Mouse (Mus musculus): ENCODE data around the gene Tubb2a. TPM values are rescaled to one million over a fixed set of nuclear protein-coding genes. Genes with fewer than 3 reads are reported as not detected.

Tubb2a gene
- total and polyA plus RNA-seq, 3 experiments, result 38.8 to 55.9 TPM; not detected in 1

DNA sequence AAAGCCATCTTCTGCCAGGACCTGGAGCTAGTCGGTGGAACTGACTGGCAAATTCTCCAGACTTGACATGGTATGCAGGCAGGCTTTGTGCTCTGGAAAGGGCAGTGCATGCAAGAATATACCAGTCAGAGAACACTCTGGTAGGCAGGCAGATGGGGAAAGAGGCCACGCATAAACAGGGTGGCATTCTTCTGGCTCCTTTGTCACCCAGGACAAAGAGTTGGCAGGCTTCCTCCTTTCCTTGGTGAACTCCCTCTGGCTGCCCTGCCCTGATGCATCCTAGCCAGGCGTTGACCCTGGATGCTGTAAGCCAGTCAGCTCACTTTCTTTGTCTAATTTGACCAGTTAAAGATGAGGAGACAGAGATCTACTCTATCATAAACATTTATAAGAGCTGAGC is 19.3 kb upstream of the Tubb2a start:
- H3K27me3 ChIP-seq (ENCODE audit: control insufficient read depth in 1 of 2, insufficient read depth in 2 of 2, low read length in 2 of 2), result no peaks in the 10 kb centered on the region
- no peaks in the 10 kb centered on the region for H3K79me2 ChIP-seq (ENCODE audit: control insufficient read depth, insufficient read depth, low read length, poor library complexity)
- H3K9me3 ChIP-seq (replicated peaks; ENCODE audit: insufficient read depth, low read length), result no peaks in the 10 kb centered on the region
- no peak for TF ChIP-seq E2F4 (IDR thresholded peaks at IDR 0.05; ENCODE audit: borderline replicate concordance, low read depth, low read length)
- TF ChIP-seq POLR2A (IDR thresholded peaks at IDR 0.05; ENCODE audit: control insufficient read depth in 1 of 2, insufficient read depth in 1 of 2, low read depth in 1 of 2, low read length in 2 of 2, poor library complexity in 1 of 2), result no peak
- no peak for TF ChIP-seq USF1 (IDR thresholded peaks at IDR 0.05; ENCODE audit: low read depth, low read length)
- TF ChIP-seq GATA1 (IDR thresholded peaks at IDR 0.05; ENCODE audit: low read depth, low read length), result no peak
- no peak for TF ChIP-seq UBTF (IDR thresholded peaks at IDR 0.05; ENCODE audit: borderline replicate concordance, insufficient read depth, low read depth, low read length)
- no peak for TF ChIP-seq MYB (IDR thresholded peaks at IDR 0.05; ENCODE audit: low read depth, low read length)
- TF ChIP-seq MAFK (IDR thresholded peaks at IDR 0.05; ENCODE audit: borderline replicate concordance, low read depth, low read length), result no peak
- no peak for TF ChIP-seq TAL1 (IDR thresholded peaks at IDR 0.05; ENCODE audit: low read length)
- TF ChIP-seq KAT2A (conservative IDR thresholded peaks at IDR 0.05; ENCODE audit: low read depth, low read length), result no peak
- TF ChIP-seq ELF1 (IDR thresholded peaks at IDR 0.05; ENCODE audit: low read depth, low read length), result no peak
- no peak for TF ChIP-seq MXI1 (IDR thresholded peaks at IDR 0.05; ENCODE audit: low read depth, low read length)
- TF ChIP-seq TCF12 (IDR thresholded peaks at IDR 0.05; ENCODE audit: low read depth, low read length), result no peak
- TF ChIP-seq BHLHE40 (IDR thresholded peaks at IDR 0.05; ENCODE audit: borderline replicate concordance, low read depth, low read length), result no peak
- TF ChIP-seq EP300 (IDR thresholded peaks at IDR 0.05; ENCODE audit: low read depth in 1 of 2, low read length in 2 of 2), result no peak
- no peak for TF ChIP-seq JUND (IDR thresholded peaks at IDR 0.05; ENCODE audit: low read depth, low read length)
- TF ChIP-seq ZNF384 (IDR thresholded peaks at IDR 0.05; ENCODE audit: low read depth, low read length), result no peak
- TF ChIP-seq CTCF (IDR thresholded peaks at IDR 0.05 in 2 of 3, conservative IDR thresholded peaks at IDR 0.05 in 1 of 3; ENCODE audit: control insufficient read depth in 1 of 3, insufficient read depth in 1 of 3, low read depth in 2 of 3, low read length in 3 of 3, poor library complexity in 1 of 3, severe bottlenecking in 1 of 3), result no peak
- peaks cover 8 to 20% of the 10 kb centered on the region in 2 experiments for H3K4me1 ChIP-seq (ENCODE audit: control insufficient read depth in 1 of 2, insufficient read depth in 2 of 2, low read length in 2 of 2)
- H3K36me3 ChIP-seq (ENCODE audit: control insufficient read depth in 1 of 2, insufficient read depth in 2 of 2, low read length in 2 of 2), result peaks cover 0 to 24% of the 10 kb centered on the region in 2 experiments; a peak in 2 of 4 replicates
- no peak overlapping the region for H3K4me3 ChIP-seq (ENCODE audit: control insufficient read depth in 1 of 2, insufficient read depth in 1 of 2, low read depth in 2 of 2, low read length in 2 of 2)
- no peak for DNase-seq (ENCODE audit: low read depth, low spot score)
- no peak overlapping the region for H3K9ac ChIP-seq (ENCODE audit: control insufficient read depth, low read depth, low read length, poor library complexity, severe bottlenecking)
- no peak overlapping the region for H3K27ac ChIP-seq (ENCODE audit: control insufficient read depth, low read depth, low read length)

DNA sequence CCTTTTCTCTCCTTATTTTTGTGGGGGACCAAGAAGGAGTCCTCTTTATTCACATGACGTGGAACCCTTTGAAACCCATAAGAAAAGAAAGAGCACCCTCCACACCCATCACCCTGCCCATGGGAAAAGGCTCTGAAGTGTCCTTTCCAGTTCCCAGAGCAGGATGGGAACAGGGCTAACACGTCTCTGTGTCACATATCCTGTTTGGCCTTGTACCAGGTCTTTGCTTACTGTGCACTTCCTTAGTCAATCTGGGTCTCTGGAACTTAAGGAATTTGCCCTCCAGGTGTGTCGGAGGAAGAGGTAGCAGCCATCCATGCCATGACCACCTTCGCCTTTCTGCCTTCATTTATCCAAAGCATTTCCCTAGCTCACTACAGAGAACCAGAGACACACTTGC is 18.6 kb upstream of the Tubb2a start:
- Histone ChIP-seq H3K27ac (ENCODE audit: control insufficient read depth, low read depth, low read length) (no peak overlapping the region), H3K27me3 (ENCODE audit: control insufficient read depth in 1 of 2, insufficient read depth in 2 of 2, low read length in 2 of 2) (no peaks in the 10 kb centered on the region), H3K79me2 (ENCODE audit: control insufficient read depth, insufficient read depth, low read length, poor library complexity) (no peaks in the 10 kb centered on the region), H3K36me3 (ENCODE audit: control insufficient read depth in 1 of 2, insufficient read depth in 2 of 2, low read length in 2 of 2) (peaks cover 0 to 24% of the 10 kb centered on the region in 2 experiments; a peak in 2 of 4 replicates), H3K9me3 (replicated peaks; ENCODE audit: insufficient read depth, low read length) (no peaks in the 10 kb centered on the region), H3K4me1 (ENCODE audit: control insufficient read depth in 1 of 2, insufficient read depth in 2 of 2, low read length in 2 of 2) (peaks cover 10 to 19% of the 10 kb centered on the region in 2 experiments), H3K9ac (ENCODE audit: control insufficient read depth, low read depth, low read length, poor library complexity, severe bottlenecking) (no peak overlapping the region), H3K4me3 (ENCODE audit: control insufficient read depth in 1 of 2, insufficient read depth in 1 of 2, low read depth in 2 of 2, low read length in 2 of 2) (no peak overlapping the region)
- no peak for TF ChIP-seq JUND (IDR thresholded peaks at IDR 0.05; ENCODE audit: low read depth, low read length)
- TF ChIP-seq UBTF (IDR thresholded peaks at IDR 0.05; ENCODE audit: borderline replicate concordance, insufficient read depth, low read depth, low read length), result no peak
- no peak for DNase-seq (ENCODE audit: low read depth, low spot score)
